ENCODE assay signal across 8 mouse cellular contexts in the genomic region with DNA sequence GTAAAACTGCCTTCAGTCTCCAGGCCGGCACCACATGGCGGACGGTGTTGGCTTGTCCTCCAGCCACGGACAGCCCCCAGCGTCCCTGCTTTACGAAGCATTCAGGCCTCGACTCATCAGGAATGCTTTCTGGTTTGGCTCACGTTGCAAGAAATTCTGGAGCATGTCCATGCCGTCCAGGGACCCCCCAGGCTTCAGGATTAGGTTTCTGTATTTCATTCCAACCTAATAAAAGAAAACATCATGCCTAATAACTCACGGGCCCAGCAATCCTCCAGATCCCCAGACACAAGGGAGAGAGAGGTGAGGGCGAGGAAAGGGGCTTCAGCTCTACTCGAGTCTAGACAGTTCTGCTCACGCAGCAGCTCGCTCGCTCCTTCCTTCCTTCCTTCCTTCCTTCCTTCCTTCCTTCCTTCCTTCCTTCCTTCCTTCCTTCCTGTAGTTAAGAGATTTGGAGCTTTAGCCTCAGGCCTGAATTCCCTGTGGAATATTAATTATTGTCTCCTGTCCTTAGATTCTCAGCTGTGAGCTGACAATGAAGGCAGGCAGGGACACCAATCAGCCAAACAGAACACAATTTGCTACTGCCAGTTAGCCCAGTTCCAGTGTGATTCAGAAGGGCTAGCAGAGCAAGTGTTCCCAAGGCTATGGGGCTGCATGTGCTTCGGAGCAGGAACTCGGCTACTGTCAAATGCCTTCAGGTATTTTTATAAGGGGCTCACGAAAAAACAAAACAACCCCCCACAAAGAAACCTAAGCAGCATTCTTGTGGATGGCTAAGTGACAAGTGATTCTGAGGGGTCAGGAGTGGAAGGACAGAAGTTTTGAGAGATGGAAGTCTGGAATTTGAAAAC.
A peak's percentile ranks its signal among the peaks of the same experiment; 100 is the strongest.
DNase-seq lines count a peak whose midpoint lies in the region; ATAC-seq and TF ChIP-seq lines count a peak whose summit lies in the region.

No protein-coding gene starts in this region.

- H3K4me3 ChIP-seq in left cerebral cortex, adult 2 months = no peak overlapping the region
- no peak overlapping the region for H3K4me3 ChIP-seq in hindbrain, embryonic 12.5 days
- H3K4me3 ChIP-seq in midbrain, embryonic 16.5 days (ENCODE audit: low read depth, low read length) = no peak overlapping the region

- intact Hi-C loops in left cerebral cortex, adult 2 months (cut with DNase I) = no loop called here

- WGBS in hindbrain, embryonic 12.5 days = 60% methylated on average over 18 of the region's 18 CpGs
- 44% methylated on average over 18 of the region's 18 CpGs for WGBS in midbrain, embryonic 16.5 days

- H3K36me3 ChIP-seq in hindbrain, embryonic 12.5 days = peaks cover 2% of the 10 kb centered on the region; the same call in 1 of the 2 replicates
- H3K36me3 ChIP-seq in midbrain, embryonic 16.5 days (ENCODE audit: control insufficient read depth, insufficient read depth, low read length) = peaks cover 5% of the 10 kb centered on the region; the same call in 1 of the 2 replicates

- peak; percentile 48 to 84 for DNase-seq in adrenal gland, adult (ENCODE audit: inconsistent age in 2 of 2, low spot score in 1 of 2)
- no peak for DNase-seq in adrenal gland, adult 8-10 months
- DNase-seq in left cerebral cortex, adult 2 months (ENCODE audit: extremely low spot score in 1 of 2, low spot score in 2 of 2) = no peak
- no peak for DNase-seq in left cerebral cortex, adult 11 months (ENCODE audit: low spot score)
- DNase-seq in layer of hippocampus, adult 8-10 months (ENCODE audit: low spot score in 2 of 2) = no peak

- no peak; the same call in 1 of the 2 replicates for ATAC-seq in hindbrain, embryonic 12.5 days (ENCODE audit: low FRiP score)
- no peak; the same call in 1 of the 2 replicates for ATAC-seq in midbrain, embryonic 16.5 days
- no peak for ATAC-seq in erythroid progenitor cell, adult 5-6 weeks (replicated peaks; ENCODE audit: low FRiP score, poor library complexity, severe bottlenecking)

- 0 out of 2 replicates have a peak, but pooled peaks cover 2% of the 10 kb centered on the region for H3K9me3 ChIP-seq in hindbrain, embryonic 12.5 days (replicated peaks)
- no peaks in the 10 kb centered on the region for H3K9me3 ChIP-seq in midbrain, embryonic 16.5 days (replicated peaks; ENCODE audit: control insufficient read depth, low read length, poor library complexity, severe bottlenecking)

- H3K9ac ChIP-seq in hindbrain, embryonic 12.5 days = no peak overlapping the region
- H3K9ac ChIP-seq in midbrain, embryonic 16.5 days (ENCODE audit: low read depth, low read length) = no peak overlapping the region

- no peak overlapping the region for H3K4me2 ChIP-seq in hindbrain, embryonic 12.5 days (replicated peaks)
- H3K4me2 ChIP-seq in midbrain, embryonic 16.5 days (ENCODE audit: low read length) = no peak overlapping the region

- H3K27me3 ChIP-seq in hindbrain, embryonic 12.5 days = peaks cover 21% of the 10 kb centered on the region
- no peaks in the 10 kb centered on the region for H3K27me3 ChIP-seq in midbrain, embryonic 16.5 days (ENCODE audit: control insufficient read depth, insufficient read depth, low read depth, low read length)

- peak overlapping the region; percentile 67 for H3K27ac ChIP-seq in left cerebral cortex, adult 2 months
- H3K27ac ChIP-seq in hindbrain, embryonic 12.5 days = peak overlapping the region; percentile 48
- H3K27ac ChIP-seq in midbrain, embryonic 16.5 days (ENCODE audit: low read length) = peak overlapping the region; percentile 48

- no peak for TF ChIP-seq CTCF in left cerebral cortex, adult 2 months (IDR thresholded peaks at IDR 0.05)

- peaks cover 9% of the 10 kb centered on the region for H3K4me1 ChIP-seq in hindbrain, embryonic 12.5 days
- 0 out of 2 replicates have a peak, but pooled peaks cover 4% of the 10 kb centered on the region for H3K4me1 ChIP-seq in midbrain, embryonic 16.5 days (ENCODE audit: control insufficient read depth, insufficient read depth, low read length)

Comparison
In these comparisons a context has a peak if more than half of its experiments do, and no peak if none do; other contexts are left out.
1. DNase-seq: peak in adrenal gland, adult (2 of 2); none in adrenal gland, adult 8-10 months (single experiment), left cerebral cortex, adult 2 months (0 of 2), left cerebral cortex, adult 11 months (single experiment) and layer of hippocampus, adult 8-10 months (0 of 2).
2. Peak in every context shown above with its lines, with median percentiles within 50 percentile points of each other: H3K27ac ChIP-seq.